Mouse (Mus musculus) liver, embryonic 14.5 days (tissue): ENCODE measurements around the gene Cotl1. TPM values are rescaled to one million over a fixed set of nuclear protein-coding genes. Genes with fewer than 3 reads are reported as not detected.

Experiments
- ATAC-seq: fragments of 200-750 bp; cut with Nextera tagmentation; 2 replicates; pipeline ENCODE4 v1.8.0; 2017; ENCODE audit warnings: moderate number of reproducible peaks, mild to moderate bottlenecking, moderate library complexity; ENCODE audit not compliant: insufficient read depth
- DNase-seq, 3 experiments: peaks; one replicate each; pipeline ENCODE4 v3.0.0-alpha.2; 2012 to 2013; ENCODE audit warnings: low read depth in 3 of 3, low spot score in 3 of 3
- H3K27ac ChIP-seq: fragments of 300-500 bp; sonication (generic); 2 replicates; pipeline ENCODE4 v1.5.1; 2014; ENCODE audit warnings: moderate library complexity, mild to moderate bottlenecking, control low read depth, inconsistent platforms
- H3K27me3 ChIP-seq: fragments of 300-500 bp; sonication (generic); 2 replicates; pipeline ENCODE4 v1.6.1; 2014; ENCODE audit warnings: mild to moderate bottlenecking, low read length, moderate library complexity; ENCODE audit not compliant: control insufficient read depth, insufficient read depth
- H3K36me3 ChIP-seq: fragments of 300-500 bp; sonication (generic); replicated peaks from 2 replicates; pipeline ENCODE4 v1.6.1; 2014; ENCODE audit warnings: low read depth; ENCODE audit not compliant: control insufficient read depth, insufficient read depth
- H3K4me1 ChIP-seq, 2 experiments: fragments of 200-500 bp in 1 of 2; fragments of 300-500 bp in 1 of 2; sonication (generic) in 1 of 2; replicated peaks; 2 replicates each; pipeline ENCODE4 v1.6.1; 2012 to 2014; ENCODE audit warnings: antibody characterized with exemption in 1 of 2, inconsistent platforms in 1 of 2, low read length in 1 of 2; ENCODE audit not compliant: control insufficient read depth in 2 of 2, insufficient read depth in 2 of 2
- H3K4me2 ChIP-seq: fragments of 300-500 bp; sonication (generic); 2 replicates; pipeline ENCODE4 v1.6.1; 2014; ENCODE audit warnings: low read depth, mild to moderate bottlenecking, control low read depth, moderate library complexity
- H3K4me3 ChIP-seq, 2 experiments: fragments of 200-500 bp in 1 of 2; fragments of 300-500 bp in 1 of 2; sonication (generic) in 1 of 2; 2 replicates each; pipeline ENCODE4 v1.5.1; 2012 to 2014; ENCODE audit warnings: low read depth in 2 of 2, low read length in 2 of 2, mild to moderate bottlenecking in 2 of 2, control low read depth in 1 of 2, inconsistent platforms in 1 of 2, moderate library complexity in 1 of 2; ENCODE audit not compliant: insufficient read depth in 1 of 2
- H3K9ac ChIP-seq: fragments of 300-500 bp; sonication (generic); replicated peaks from 2 replicates; pipeline ENCODE4 v1.6.1; 2014; ENCODE audit warnings: mild to moderate bottlenecking, control low read depth, moderate library complexity
- H3K9me3 ChIP-seq: fragments of 300-500 bp; sonication (generic); 2 replicates; pipeline ENCODE4 v1.6.1; 2016; ENCODE audit warnings: low read length, mixed read lengths; ENCODE audit not compliant: control insufficient read depth
- CTCF ChIP-seq: IDR thresholded peaks from 2 replicates; pipeline ENCODE4 v1.5.1; 2016; ENCODE audit warnings: antibody characterized with exemption, low read depth, control low read depth
- EP300 ChIP-seq: IDR thresholded peaks from 2 replicates; pipeline ENCODE4 v1.6.1; 2016; ENCODE audit warnings: antibody characterized with exemption, low read depth
- WGBS: fragments of 180-500 bp; shearing (Covaris S2); extraction: QIAGEN DNeasy Blood & Tissue Kit; methylation state at CpG from one replicate; pipeline ENCODE4 v1.1.7; 2014; ENCODE audit not compliant: insufficient replicate concordance; 5-methylcytosine and 5-hydroxymethylcytosine counted together
- polyA plus RNA-seq, 2 experiments: library from polyadenylated mRNA; depleted of rRNA in 1 of 2; stranded (reverse) in 1 of 2; unstranded in 1 of 2; fragments of >200 nt; fragmentation: Nextera tagmentation in 1 of 2; extraction: Ambion mirVana in 1 of 2; gene quantifications; 2 replicates each; pipeline versions ENCODE4 v1.2.1 to v1.2.3; 2012 to 2014

Cotl1 gene
- polyA plus RNA-seq, 2 experiments: 59.6 to 77.7 TPM

DNA sequence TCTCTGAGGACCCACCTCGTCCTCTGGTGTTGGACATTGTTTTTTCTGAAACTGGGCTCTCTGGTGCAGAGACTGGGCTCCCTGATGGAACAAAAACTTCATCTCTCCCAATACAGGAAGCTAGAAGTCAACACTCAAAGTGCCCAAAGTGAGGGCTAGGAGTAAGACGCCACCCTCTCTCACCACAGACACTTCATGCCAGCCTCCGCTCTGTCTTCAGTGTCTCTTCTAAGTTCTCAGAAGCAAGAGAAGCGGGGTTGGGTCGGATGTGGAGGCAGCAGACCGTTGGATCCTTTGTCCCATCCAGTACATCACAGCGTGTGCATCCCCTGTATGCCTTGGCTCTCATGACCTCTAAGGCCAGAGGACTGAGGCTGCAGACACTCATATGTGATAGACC lies 50.8 kb downstream of the Cotl1 start:
- DNase-seq (no peak), ATAC-seq (no peak)
- 61% methylated on average over 7 of the region's 7 CpGs for WGBS
- H3K4me3 ChIP-seq: no peak overlapping the region
- no peaks in the 10 kb centered on the region for H3K27me3 ChIP-seq
- H3K36me3 ChIP-seq: no peaks in the 10 kb centered on the region
- peaks cover 0 to 17% of the 10 kb centered on the region in 2 experiments; a peak in 2 of 4 replicates for H3K4me1 ChIP-seq
- H3K9me3 ChIP-seq: no peaks in the 10 kb centered on the region
- H3K9ac ChIP-seq: no peak overlapping the region
- no peak for TF ChIP-seq EP300
- no peak for TF ChIP-seq CTCF
- no peak overlapping the region for H3K4me2 ChIP-seq
- no peak overlapping the region for H3K27ac ChIP-seq

DNA sequence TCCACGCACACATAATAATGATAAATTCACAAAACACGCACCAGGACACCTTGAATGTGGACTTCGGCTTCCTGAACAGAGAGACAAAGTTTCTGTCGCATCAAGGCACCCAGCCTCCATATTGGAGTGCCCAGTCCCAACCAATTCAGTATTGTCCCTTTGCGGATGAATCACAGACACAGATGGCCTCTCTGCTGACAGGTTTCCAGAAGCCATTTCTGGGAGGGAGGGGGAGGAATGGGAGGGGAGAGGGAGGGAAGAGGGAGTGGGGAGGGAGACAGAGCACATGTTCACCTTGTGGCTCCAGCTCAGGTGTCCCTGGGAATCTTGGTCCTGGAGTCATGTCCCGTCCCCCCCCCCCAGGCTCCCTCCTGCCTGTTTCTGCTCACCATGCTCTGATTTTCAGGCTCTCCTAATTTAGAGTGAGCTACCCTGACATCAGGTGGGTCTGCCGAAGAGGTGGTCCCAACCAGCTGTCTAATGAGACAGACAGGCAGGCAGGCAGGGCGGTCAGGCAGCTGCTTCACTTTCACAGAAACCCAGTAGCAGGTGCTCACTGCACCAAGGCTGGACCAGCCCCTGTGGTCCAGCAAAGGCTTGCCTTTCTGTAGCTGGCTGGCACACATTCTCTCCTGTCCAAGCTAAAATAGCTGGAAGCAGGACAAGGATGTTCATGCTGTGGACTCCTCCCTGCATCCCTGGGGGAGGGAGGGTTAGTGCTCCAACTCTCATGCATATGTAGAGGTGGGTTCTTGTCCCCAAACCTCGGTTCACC lies 51.5 kb downstream of the Cotl1 start:
- DNase-seq (no peak), ATAC-seq (no peak)
- no peaks in the 10 kb centered on the region for H3K27me3 ChIP-seq
- H3K4me3 ChIP-seq: no peak overlapping the region
- H3K9ac ChIP-seq: no peak overlapping the region
- H3K27ac ChIP-seq: no peak overlapping the region
- H3K36me3 ChIP-seq: no peaks in the 10 kb centered on the region
- peaks cover 0 to 16% of the 10 kb centered on the region in 2 experiments; a peak in 2 of 4 replicates for H3K4me1 ChIP-seq
- no peaks in the 10 kb centered on the region for H3K9me3 ChIP-seq
- H3K4me2 ChIP-seq: no peak overlapping the region
- no peak for TF ChIP-seq EP300
- no peak for TF ChIP-seq CTCF
- 74% methylated on average over 9 of the region's 9 CpGs for whole genome bisulfite sequencing

DNA sequence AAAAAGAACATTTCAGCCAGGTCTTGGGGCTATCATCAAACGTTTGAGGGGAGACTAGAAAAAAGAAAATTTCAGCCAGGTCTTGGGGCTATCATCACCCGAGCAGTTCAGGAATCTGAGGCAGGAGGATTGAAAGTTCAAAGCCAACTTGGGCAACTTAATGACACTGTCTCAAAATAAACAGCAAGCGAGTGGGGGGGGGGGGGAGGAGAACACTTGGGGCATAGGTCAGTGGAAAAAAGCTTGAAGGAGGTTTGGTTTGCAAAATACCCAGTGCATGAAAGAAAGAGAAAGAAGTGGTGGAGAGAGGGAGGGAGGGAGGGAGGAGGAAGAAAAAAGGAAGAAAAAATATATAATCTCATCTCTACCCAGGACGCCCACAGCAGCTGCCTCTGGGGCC lies 53.0 kb downstream of the Cotl1 start:
- Histone ChIP-seq H3K4me2 (no peak overlapping the region), H3K9me3 (no peaks in the 10 kb centered on the region), H3K27ac (no peak overlapping the region), H3K4me1 (peaks cover 0 to 15% of the 10 kb centered on the region in 2 experiments; a peak in 2 of 4 replicates), H3K27me3 (no peaks in the 10 kb centered on the region), H3K4me3 (no peak overlapping the region), H3K9ac (no peak overlapping the region), H3K36me3 (no peaks in the 10 kb centered on the region)
- TF ChIP-seq CTCF (no peak), EP300 (no peak)
- 25% methylated on average over 4 of the region's 4 CpGs for WGBS
- DNase-seq (no peak), ATAC-seq (no peak)

DNA sequence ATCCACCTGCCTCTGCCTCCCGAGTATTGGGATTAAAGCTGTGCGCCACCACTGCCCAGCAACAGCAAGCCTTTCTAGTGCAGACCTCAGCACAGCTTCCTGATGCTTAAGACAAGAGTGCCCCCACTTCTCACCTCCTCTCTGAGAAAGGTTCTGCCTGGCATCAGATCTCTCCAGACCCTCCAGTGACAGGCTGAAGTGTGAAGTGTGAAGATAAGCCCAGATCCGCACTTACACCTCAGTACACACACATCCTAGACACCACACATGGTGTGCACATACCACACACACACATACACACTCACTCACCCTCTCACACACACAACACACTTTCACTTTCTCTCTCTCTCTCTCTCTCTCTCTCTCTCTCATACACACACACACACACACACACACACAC lies 53.5 kb downstream of the Cotl1 start:
- TF ChIP-seq CTCF: no peak
- TF ChIP-seq EP300: no peak

DNA sequence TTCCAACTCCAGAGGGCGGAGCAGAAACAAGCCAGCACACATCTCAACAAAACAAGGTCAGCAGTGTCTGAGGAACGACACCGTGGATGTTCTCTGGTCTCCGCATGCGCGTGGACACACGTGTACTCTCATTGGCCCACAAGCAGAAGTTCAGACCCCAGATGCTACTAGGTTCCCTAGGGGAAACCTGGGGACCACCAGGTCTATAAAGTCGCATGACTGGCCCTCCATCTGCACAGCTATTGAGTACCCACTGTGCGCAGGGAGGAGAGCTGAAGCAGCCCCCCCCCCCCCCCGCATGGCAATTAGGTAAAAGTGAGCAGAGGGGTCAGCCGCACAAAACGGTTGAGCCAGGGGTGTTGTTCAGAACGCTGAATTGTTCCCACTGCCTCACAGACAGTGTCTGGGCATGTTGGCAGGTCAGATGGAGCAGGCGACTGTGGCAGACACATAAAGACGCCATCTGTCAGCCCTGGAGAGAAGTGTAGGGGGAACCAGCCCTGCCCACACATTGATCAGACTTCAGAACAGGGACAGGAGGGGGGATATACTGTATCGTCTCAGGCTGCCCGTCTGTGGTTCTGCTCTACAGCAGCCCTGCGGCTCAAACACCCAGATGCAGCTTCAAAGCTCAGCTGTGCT lies 54.5 kb downstream of the Cotl1 start:
- H3K4me3 ChIP-seq: no peak overlapping the region
- ATAC-seq (no peak), DNase-seq (no peak)
- no peak overlapping the region for H3K4me2 ChIP-seq
- no peak overlapping the region for H3K9ac ChIP-seq
- H3K4me1 ChIP-seq: peaks cover 0 to 6% of the 10 kb centered on the region in 2 experiments; a peak in 2 of 4 replicates
- H3K27ac ChIP-seq: no peak overlapping the region
- WGBS: 59% methylated on average over 18 of the region's 18 CpGs
- no peaks in the 10 kb centered on the region for H3K9me3 ChIP-seq
- H3K27me3 ChIP-seq: no peaks in the 10 kb centered on the region
- TF ChIP-seq CTCF: no peak
- TF ChIP-seq EP300: no peak
- H3K36me3 ChIP-seq: no peaks in the 10 kb centered on the region

More for the DNA sequence above, 53.5 kb downstream of the Cotl1 start:
- Histone ChIP-seq H3K4me1 (peaks cover 0 to 11% of the 10 kb centered on the region in 2 experiments; a peak in 2 of 4 replicates), H3K9me3 (no peaks in the 10 kb centered on the region), H3K4me2 (no peak overlapping the region), H3K36me3 (no peaks in the 10 kb centered on the region), H3K4me3 (no peak overlapping the region), H3K9ac (no peak overlapping the region), H3K27ac (no peak overlapping the region), H3K27me3 (no peaks in the 10 kb centered on the region)
- ATAC-seq (no peak), DNase-seq (no peak)
- 42% methylated on average over 3 of the region's 3 CpGs for WGBS
